Mouse (Mus musculus) liver, adult 2 months (tissue): ENCODE results near the gene 1500011B03Rik. TPM values are rescaled to one million over a fixed set of nuclear protein-coding genes. Genes with fewer than 3 reads are reported as not detected.

Experiments used
- DNase-seq: peaks from one replicate; pipeline ENCODE4 v3.0.0-alpha.2; 2011; ENCODE audit warnings: low read depth, low spot score; ENCODE audit errors: extremely low read depth
- H3K27ac ChIP-seq: fragments of 200-500 bp; replicated peaks from 2 replicates; pipeline ENCODE4 v1.5.1; 2012; ENCODE audit warnings: low read depth, mild to moderate bottlenecking, control low read depth, inconsistent platforms, low read length; ENCODE audit not compliant: insufficient read depth
- H3K27me3 ChIP-seq: fragments of 200-500 bp; 2 replicates; pipeline ENCODE4 v1.6.1; 2012; ENCODE audit warnings: mild to moderate bottlenecking, moderate library complexity, low read length, inconsistent platforms; ENCODE audit not compliant: control insufficient read depth, insufficient read depth
- H3K36me3 ChIP-seq: fragments of 200-500 bp; 2 replicates; pipeline ENCODE4 v1.6.1; 2012; ENCODE audit warnings: low read length, inconsistent platforms; ENCODE audit not compliant: control insufficient read depth, insufficient read depth
- H3K4me1 ChIP-seq: fragments of 200-500 bp; 2 replicates; pipeline ENCODE4 v1.6.1; 2011; ENCODE audit warnings: low read length; ENCODE audit not compliant: control insufficient read depth, insufficient read depth
- H3K4me3 ChIP-seq: fragments of 200-500 bp; 2 replicates; pipeline ENCODE4 v1.5.1; 2011; ENCODE audit warnings: low read depth, mild to moderate bottlenecking, control low read depth, low read length, moderate library complexity; ENCODE audit not compliant: insufficient read depth
- H3K79me2 ChIP-seq: fragments of 200-500 bp; 2 replicates; pipeline ENCODE4 v1.6.1; 2012; ENCODE audit warnings: inconsistent platforms, mild to moderate bottlenecking, low read length, moderate library complexity; ENCODE audit not compliant: control insufficient read depth, insufficient read depth
- H3K9ac ChIP-seq: fragments of 200-500 bp; 2 replicates; pipeline ENCODE4 v1.6.1; 2012; ENCODE audit warnings: low read depth, mild to moderate bottlenecking, control low read depth, inconsistent platforms, low read length
- CTCF ChIP-seq: fragments of 200-500 bp; IDR thresholded peaks from 2 replicates; pipeline ENCODE4 v1.5.1; 2011; ENCODE audit warnings: low read depth, low read length, control low read depth
- POLR2A ChIP-seq: fragments of 200-500 bp; IDR thresholded peaks from 2 replicates; pipeline ENCODE4 v1.6.1; 2011; ENCODE audit warnings: low read length, control low read depth; ENCODE audit not compliant: insufficient read depth; ENCODE audit errors: extremely low read depth
- WGBS: fragments of 180-500 bp; shearing (Covaris S2); methylation state at CpG from one replicate; pipeline ENCODE4 v1.1.7; 2018; 5-methylcytosine and 5-hydroxymethylcytosine counted together
- polyA plus RNA-seq: library from polyadenylated mRNA; depleted of rRNA; stranded (reverse); fragments of >200 nt; gene quantifications from 2 replicates; pipeline ENCODE4 v1.2.3, GENCODE M21; 2012
- total RNA-seq: library from RNA; depleted of rRNA; stranded (reverse); fragments of >200 nt; gene quantifications from 2 replicates; pipeline ENCODE4 v1.2.3, GENCODE M21; 2014

1500011B03Rik gene
- total and polyA plus RNA-seq, 2 experiments, result 2.0 to 4.2 TPM

DNA sequence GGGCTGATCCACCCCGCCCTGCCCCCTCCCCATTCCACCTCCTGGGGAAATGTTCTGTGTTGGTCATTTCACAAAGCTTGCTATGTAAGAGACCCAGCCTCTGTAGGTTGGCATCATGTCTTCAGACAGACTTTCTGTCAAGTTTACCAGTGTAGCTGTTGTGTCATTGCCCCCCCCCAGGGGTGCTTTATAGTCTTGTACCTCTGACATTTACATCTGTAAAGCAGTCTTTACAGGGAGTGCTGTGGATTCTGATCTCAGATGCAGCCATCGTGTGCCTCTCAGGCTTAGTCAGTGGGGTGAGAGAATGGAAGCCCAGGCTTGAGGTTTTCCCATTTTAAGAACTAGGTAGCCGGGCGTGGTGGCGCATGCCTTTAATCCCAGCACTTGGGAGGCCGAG, 21.4 kb downstream of the 1500011B03Rik start:
- no peak overlapping the region for H3K4me3 ChIP-seq
- no peaks in the 10 kb centered on the region; the same call in 1 of the 2 replicates for H3K36me3 ChIP-seq
- H3K27ac ChIP-seq, result no peak overlapping the region
- H3K9ac ChIP-seq, result no peak overlapping the region
- H3K79me2 ChIP-seq, result no peaks in the 10 kb centered on the region
- 97% methylated on average over 6 of the region's 6 CpGs for WGBS
- DNase-seq, result no peak
- no peaks in the 10 kb centered on the region for H3K27me3 ChIP-seq
- no peaks in the 10 kb centered on the region for H3K4me1 ChIP-seq
- TF ChIP-seq CTCF, result no peak
- TF ChIP-seq POLR2A, result no peak

DNA sequence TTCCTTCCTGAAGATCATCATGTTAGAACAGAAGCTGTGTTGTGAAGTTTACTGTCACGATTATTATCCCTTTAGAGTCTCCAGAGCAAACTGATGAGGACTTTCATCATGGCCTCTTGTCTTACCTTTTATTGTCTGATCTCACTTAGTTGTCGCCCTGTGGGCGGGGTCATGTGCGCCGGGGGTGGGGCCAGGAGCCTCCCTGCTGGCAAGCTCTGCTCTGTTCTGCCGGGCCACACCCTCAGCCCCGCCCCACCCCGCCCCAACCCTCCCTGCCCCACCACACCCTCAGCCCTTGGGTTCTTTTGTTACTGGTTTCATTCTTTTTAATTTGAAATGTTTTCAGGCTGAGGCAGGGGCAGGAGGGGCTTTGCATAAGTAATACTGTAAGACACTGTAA, 22.2 kb downstream of the 1500011B03Rik start:
- Histone ChIP-seq H3K27me3 (no peaks in the 10 kb centered on the region), H3K27ac (no peak overlapping the region), H3K4me3 (no peak overlapping the region), H3K4me1 (peaks cover 2% of the 10 kb centered on the region; the same call in 1 of the 2 replicates), H3K36me3 (no peaks in the 10 kb centered on the region; the same call in 1 of the 2 replicates), H3K9ac (no peak overlapping the region), H3K79me2 (no peaks in the 10 kb centered on the region)
- TF ChIP-seq CTCF, result no peak
- no peak for TF ChIP-seq POLR2A
- no peak for DNase-seq
- 67% methylated on average over 8 of the region's 8 CpGs for WGBS

DNA sequence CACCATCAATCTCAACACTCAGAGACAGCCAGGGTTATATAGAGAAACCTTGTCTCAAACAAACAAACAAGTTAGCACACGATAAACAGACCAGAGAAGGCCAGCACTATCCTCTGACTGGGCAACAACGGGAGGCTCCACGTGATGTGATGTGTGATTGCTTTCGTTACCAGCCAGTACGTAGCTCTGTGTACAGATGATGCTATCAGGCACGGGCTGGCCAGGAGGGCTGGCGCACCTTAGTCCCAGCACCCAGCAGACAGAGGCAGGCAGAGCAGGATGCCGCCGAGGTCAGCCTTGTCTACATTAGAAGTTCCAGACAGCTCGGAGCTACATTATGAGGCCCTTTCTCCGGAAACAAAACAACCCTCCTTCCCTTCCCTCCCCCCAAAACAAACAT, 23.4 kb downstream of the 1500011B03Rik start:
- TF ChIP-seq POLR2A (no peak), CTCF (no peak)

DNA sequence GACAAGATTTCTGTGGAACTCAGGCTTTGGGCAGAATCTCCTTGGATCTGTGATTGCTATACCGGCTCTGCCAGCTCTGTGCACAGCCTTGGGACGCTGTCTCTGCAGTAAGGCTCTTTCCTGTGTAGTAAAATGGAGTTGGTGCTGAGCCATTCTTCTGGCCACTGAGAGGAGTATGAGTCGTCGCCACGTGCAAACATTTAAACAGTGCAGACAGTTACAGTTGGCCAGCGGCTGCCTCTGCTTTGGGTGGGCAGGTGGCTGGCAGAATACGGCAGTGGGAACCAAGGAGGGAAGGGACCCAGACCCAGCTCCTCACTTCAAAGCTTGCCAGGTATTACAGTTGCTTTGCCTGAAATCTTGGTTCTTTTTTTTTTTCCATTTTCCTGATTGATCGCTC, 26.0 kb downstream of the 1500011B03Rik start:
- peaks cover 9% of the 10 kb centered on the region for H3K4me1 ChIP-seq
- no peak overlapping the region for H3K27ac ChIP-seq
- H3K36me3 ChIP-seq, result no peaks in the 10 kb centered on the region; the same call in 1 of the 2 replicates
- TF ChIP-seq POLR2A (no peak), CTCF (no peak)
- no peak overlapping the region for H3K9ac ChIP-seq
- no peak overlapping the region for H3K4me3 ChIP-seq
- no peaks in the 10 kb centered on the region for H3K79me2 ChIP-seq
- no peak for DNase-seq
- 88% methylated on average over 8 of the region's 8 CpGs for WGBS
- H3K27me3 ChIP-seq, result no peaks in the 10 kb centered on the region

More for the DNA sequence above, 23.4 kb downstream of the 1500011B03Rik start:
- no peaks in the 10 kb centered on the region for H3K27me3 ChIP-seq
- H3K4me1 ChIP-seq, result peaks cover 4% of the 10 kb centered on the region; the same call in 1 of the 2 replicates
- no peaks in the 10 kb centered on the region for H3K79me2 ChIP-seq
- H3K36me3 ChIP-seq, result no peaks in the 10 kb centered on the region; the same call in 1 of the 2 replicates
- DNase-seq, result no peak
- H3K27ac ChIP-seq, result no peak overlapping the region
- no peak overlapping the region for H3K9ac ChIP-seq
- H3K4me3 ChIP-seq, result no peak overlapping the region
- WGBS, result 77% methylated on average over 11 of the region's 11 CpGs

GRCm38 (mm10) chr5:114796299-114797012, 26.8 kb downstream of the 1500011B03Rik start:
- DNase-seq, result peak; percentile 40
- H3K4me1 ChIP-seq, result peaks cover 9% of the 10 kb centered on the region
- no peaks in the 10 kb centered on the region; the same call in 1 of the 2 replicates for H3K36me3 ChIP-seq
- H3K4me3 ChIP-seq, result no peak overlapping the region
- H3K27me3 ChIP-seq, result no peaks in the 10 kb centered on the region
- H3K9ac ChIP-seq, result no peak overlapping the region
- H3K79me2 ChIP-seq, result no peaks in the 10 kb centered on the region
- no peak overlapping the region for H3K27ac ChIP-seq
- TF ChIP-seq POLR2A, result no peak
- TF ChIP-seq CTCF, result no peak
- 31% methylated on average over 40 of the region's 40 CpGs for WGBS

GRCm38 (mm10) chr5:114795653-114796052, 27.6 kb downstream of the 1500011B03Rik start:
- H3K79me2 ChIP-seq, result no peaks in the 10 kb centered on the region

More at GRCm38 (mm10) chr5:114795653-114796052, 27.6 kb downstream of the 1500011B03Rik start:
- no peak overlapping the region for H3K27ac ChIP-seq
- DNase-seq, result no peak
- peaks cover 9% of the 10 kb centered on the region for H3K4me1 ChIP-seq
- whole genome bisulfite sequencing, result 69% methylated on average over 9 of the region's 9 CpGs
- H3K27me3 ChIP-seq, result no peaks in the 10 kb centered on the region
- H3K36me3 ChIP-seq, result no peaks in the 10 kb centered on the region; the same call in 1 of the 2 replicates
- H3K4me3 ChIP-seq, result no peak overlapping the region
- no peak for TF ChIP-seq POLR2A
- TF ChIP-seq CTCF, result no peak
- H3K9ac ChIP-seq, result no peak overlapping the region
